Mouse (Mus musculus) Patski (cell line): Measurements from ENCODE around the gene Mast1. TPM values are rescaled to one million over a fixed set of nuclear protein-coding genes. Genes with fewer than 3 reads are reported as not detected.
"Not testable (repeated sequence)": the region's sequence is repeated elsewhere in the genome, so short reads cannot be mapped to it uniquely, and the experiment has no call there.

Experiments used
- ATAC-seq: fragments of 100-300 bp; one replicate; pipeline ENCODE4 v1.8.0; 2021
- CTCF ChIA-PET: fragments of 350-600 bp; sonication (Branson Sonifier 250); formaldehyde crosslinking; loops from one replicate; lab custom pipeline; 2022; ENCODE audit warnings: inconsistent platforms; lab: Charles Lee
- POLR2A ChIA-PET: fragments of 350-600 bp; sonication (Branson Sonifier 250); formaldehyde crosslinking; loops from one replicate; lab custom pipeline; 2022; ENCODE audit warnings: antibody characterized with exemption, inconsistent platforms; lab: Charles Lee
- DNase-seq: peaks from one replicate; pipeline ENCODE4 v3.0.0-alpha.2; 2011; ENCODE audit warnings: low read depth, low spot score
- H3K27me3 ChIP-seq: fragments of 371-371 bp; one replicate; pipeline ENCODE4 v1.5.1; 2021
- CTCF ChIP-seq: fragments of 100-300 bp; IDR thresholded peaks from one replicate; pipeline ENCODE4 v1.5.1; 2021
- in situ Hi-C: fragments of 300-500 bp; cut with MboI; formaldehyde crosslinking; loops from 3 replicates; pipeline ENCODE4 v1.11.1; 2018; ENCODE audit warnings: low pct_unique_long_range_greater_than_20kb, mixed read lengths
- polyA plus RNA-seq: library from polyadenylated mRNA; unstranded; gene quantifications from one replicate; pipeline ENCODE4 v1.2.3, GENCODE M21; 2021

Gene Mast1
- polyA plus RNA-seq, 1 experiment from 2014 or later, result 0.60 TPM

GRCm38 (mm10) chr8:84913502-84913900, 23.7 kb downstream of the Mast1 start:
- POLR2A ChIA-PET, result no interaction called here

GRCm38 (mm10) chr8:84912895-84913501, 24.2 kb downstream of the Mast1 start:
- no peak for ATAC-seq
- peaks cover 12% of the 10 kb centered on the region for H3K27me3 ChIP-seq
- TF ChIP-seq CTCF, result no peak
- POLR2A ChIA-PET, result no interaction called here
- in situ Hi-C loops, result no loop called here
- no peak for DNase-seq
- CTCF ChIA-PET, result no interaction called here

More at GRCm38 (mm10) chr8:84913502-84913900, 23.7 kb downstream of the Mast1 start:
- peaks cover 12% of the 10 kb centered on the region for H3K27me3 ChIP-seq
- in situ Hi-C loops, result no loop called here
- ATAC-seq (no peak), DNase-seq (no peak)
- CTCF ChIA-PET, result no interaction called here
- TF ChIP-seq CTCF, result no peak

GRCm38 (mm10) chr8:84912391-84912790, 24.8 kb downstream of the Mast1 start:
- in situ Hi-C loops, result no loop called here
- ATAC-seq, result no peak
- no peak for DNase-seq
- no peak for TF ChIP-seq CTCF
- ChIA-PET CTCF (no interaction called here), POLR2A (no interaction called here)
- H3K27me3 ChIP-seq, result peaks cover 9% of the 10 kb centered on the region

GRCm38 (mm10) chr8:84911854-84912253, 25.3 kb downstream of the Mast1 start:
- CTCF ChIA-PET, result no interaction called here
- TF ChIP-seq CTCF, result no peak
- POLR2A ChIA-PET, result no interaction called here
- DNase-seq (no peak), ATAC-seq (no peak)
- in situ Hi-C loops, result no loop called here
- H3K27me3 ChIP-seq, result peaks cover 3% of the 10 kb centered on the region

- TF ChIP-seq CTCF, result no peak
- ATAC-seq (no peak), DNase-seq (no peak)
- ChIA-PET POLR2A (no interaction called here), CTCF (no interaction called here)
- H3K27me3 ChIP-seq, result no peaks in the 10 kb centered on the region
- in situ Hi-C loops, result no loop called here
Measured at GRCm38 (mm10) chr8:84910551-84910950, 26.6 kb downstream of the Mast1 start.

GRCm38 (mm10) chr8:84909949-84910348, 27.2 kb downstream of the Mast1 start:
- H3K27me3 ChIP-seq, result no peaks in the 10 kb centered on the region
- ChIA-PET POLR2A (interaction anchor here (0.6 to 0.7 kb wide), 2 partner anchors 80 to 1206 kb away, joined by 4 to 5 read pairs; no protein-coding TSS in a partner anchor), CTCF (interaction anchor here (0.6 kb wide), 1 partner anchor 28 kb away, joined by 3 read pairs; no protein-coding TSS in a partner anchor)
- in situ Hi-C loops, result no loop called here
- ATAC-seq (no peak), DNase-seq (no peak)
- TF ChIP-seq CTCF, result no peak

GRCm38 (mm10) chr8:84909162-84909767, 27.9 kb downstream of the Mast1 start:
- ATAC-seq (no peak), DNase-seq (no peak)
- H3K27me3 ChIP-seq, result no peaks in the 10 kb centered on the region
- POLR2A ChIA-PET, result interaction anchor here (0.6 to 0.7 kb wide), 2 partner anchors 81 to 1205 kb away, joined by 4 to 5 read pairs; no protein-coding TSS in a partner anchor
- in situ Hi-C loops, result no loop called here
- no peak for TF ChIP-seq CTCF
- CTCF ChIA-PET, result interaction anchor here (0.6 kb wide), 1 partner anchor 27 kb away, joined by 3 read pairs; no protein-coding TSS in a partner anchor

GRCm38 (mm10) chr8:84908421-84909161, 28.6 kb downstream of the Mast1 start, which contains the start of gene Dnase2a:
Gene Dnase2a, plus strand, starts transcription at chr8:84908560.
- ChIA-PET CTCF (interaction anchor here (1.1 to 1.4 kb wide), 2 partner anchors 15 to 81 kb away, joined by 4 to 5 read pairs; partner anchors contain the start of gene Gcdh), POLR2A (no interaction called here)
- in situ Hi-C loops, result no loop called here
- ATAC-seq (peak; percentile 85), DNase-seq (peak; percentile 60)
- TF ChIP-seq CTCF, result no peak
- H3K27me3 ChIP-seq, result no peaks in the 10 kb centered on the region

- H3K27me3 ChIP-seq, in situ Hi-C loops, DNase-seq, POLR2A ChIA-PET, ATAC-seq: not testable (repeated sequence)
- CTCF ChIA-PET, result interaction anchor here (1.1 to 1.4 kb wide), 2 partner anchors 15 to 82 kb away, joined by 4 to 5 read pairs; partner anchors contain the start of gene Gcdh
Measured at GRCm38 (mm10) chr8:84907979-84908378, 29.2 kb downstream of the Mast1 start.

GRCm38 (mm10) chr8:84907493-84907892, 29.7 kb downstream of the Mast1 start:
- ChIA-PET POLR2A (no interaction called here), CTCF (interaction anchor here (1.1 to 1.4 kb wide), 2 partner anchors 14 to 82 kb away, joined by 4 to 5 read pairs; partner anchors contain the start of gene Gcdh)
- in situ Hi-C loops, result no loop called here
- no peak for TF ChIP-seq CTCF
- H3K27me3 ChIP-seq, result no peaks in the 10 kb centered on the region
- DNase-seq, result no peak
- ATAC-seq, result no peak
